Mouse (Mus musculus) ES-Bruce4 (cell line): ENCODE results near the gene Zfp955a. TPM values are rescaled to one million over a fixed set of nuclear protein-coding genes. Genes with fewer than 3 reads are reported as not detected.
"Not testable (repeated sequence)": the region's sequence is repeated elsewhere in the genome, so short reads cannot be mapped to it uniquely, and the experiment has no call there.

ENCODE experiments used
- H3K27ac ChIP-seq: 2 replicates; pipeline ENCODE4 v1.5.1; 2012; ENCODE audit warnings: low read length, inconsistent platforms; ENCODE audit not compliant: insufficient read depth
- H3K27me3 ChIP-seq: 2 replicates; pipeline ENCODE4 v1.6.1; 2012; ENCODE audit warnings: mild to moderate bottlenecking, low read length, inconsistent platforms; ENCODE audit not compliant: control insufficient read depth, poor library complexity, insufficient read depth, severe bottlenecking
- H3K36me3 ChIP-seq: 2 replicates; pipeline ENCODE4 v1.6.1; 2012; ENCODE audit warnings: inconsistent platforms, mild to moderate bottlenecking, low read length, moderate library complexity; ENCODE audit not compliant: control insufficient read depth, poor library complexity, insufficient read depth, severe bottlenecking
- H3K4me1 ChIP-seq: one replicate; pipeline ENCODE4 v1.8.1; 2011; ENCODE audit warnings: low read length; ENCODE audit not compliant: control insufficient read depth, insufficient read depth
- H3K4me3 ChIP-seq: 2 replicates; pipeline ENCODE4 v1.5.1; 2011; ENCODE audit warnings: low read depth, mild to moderate bottlenecking, low read length
- H3K9ac ChIP-seq: 2 replicates; pipeline ENCODE4 v1.6.1; 2012; ENCODE audit warnings: low read depth, mild to moderate bottlenecking, inconsistent platforms; ENCODE audit not compliant: poor library complexity, severe bottlenecking
- H3K9me3 ChIP-seq: replicated peaks from 2 replicates; pipeline ENCODE4 v1.6.1; 2012; ENCODE audit warnings: mild to moderate bottlenecking, low read length, inconsistent platforms; ENCODE audit not compliant: control insufficient read depth, poor library complexity, insufficient read depth, severe bottlenecking
- CTCF ChIP-seq: IDR thresholded peaks from one replicate; pipeline ENCODE4 v1.8.1; 2011; ENCODE audit warnings: low read depth, low read length
- EP300 ChIP-seq: IDR thresholded peaks from 2 replicates; pipeline ENCODE4 v1.6.1; 2011; ENCODE audit warnings: low read depth, low read length; ENCODE audit not compliant: insufficient read depth
- POLR2A ChIP-seq: IDR thresholded peaks from one replicate; pipeline ENCODE4 v1.8.1; 2011; ENCODE audit warnings: low read length; ENCODE audit not compliant: insufficient read depth
- polyA plus RNA-seq: library from polyadenylated mRNA; stranded (reverse); fragments of >200 nt; gene quantifications from 2 replicates; pipeline ENCODE4 v1.2.4, GENCODE M21; 2011; ENCODE audit warnings: low read depth; ENCODE audit not compliant: missing spikeins, insufficient read depth, insufficient read length

The Zfp955a gene
- polyA plus RNA-seq, 1 experiment = 13.8 TPM

GRCm38 (mm10) chr17:33221590-33221989 is 33.4 kb downstream of the Zfp955a start, which contains the start of gene Olfr1564:
Gene Olfr1564 (minus strand): TSS chr17:33221690.
- Histone ChIP-seq H3K4me3 (no peak within 1 kb of the TSS), H3K36me3 (no peaks in the 10 kb centered on the region), H3K4me1 (no peaks in the 10 kb centered on the region), H3K27me3 (no peaks in the 10 kb centered on the region), H3K9ac (no peak within 1 kb of the TSS), H3K9me3 (no peaks in the 10 kb centered on the region), H3K27ac (no peak within 1 kb of the TSS)
- TF ChIP-seq EP300 (no peak), CTCF (no peak), POLR2A (no peak)

- H3K9ac ChIP-seq, H3K27me3 ChIP-seq, H3K27ac ChIP-seq, H3K9me3 ChIP-seq, H3K4me3 ChIP-seq, H3K4me1 ChIP-seq, H3K36me3 ChIP-seq: not testable (repeated sequence)
Measured at GRCm38 (mm10) chr17:33191002-33191401, 63.9 kb downstream of the Zfp955a start, which contains the start of gene Olfr239. Gene Olfr239 (plus strand): TSS chr17:33191302.

Other genes starting within 250 kb of the Zfp955a start
- gene Zfp763, start 221.7 kb downstream of the Zfp955a start, polyA plus RNA-seq = 9.5 and 10.5 TPM in 2 replicates
- not detected in 2 replicates for gene 4921501E09Rik, start 187.1 kb downstream of the Zfp955a start, polyA plus RNA-seq
- gene Zfp563, start 165.8 kb downstream of the Zfp955a start, polyA plus RNA-seq = 5.0 and 5.5 TPM in 2 replicates
- gene Morc2b, start 115.5 kb downstream of the Zfp955a start, polyA plus RNA-seq = 0.21 and 0.23 TPM in 2 replicates
- not detected in 2 replicates for gene Olfr55, start 86.7 kb downstream of the Zfp955a start, polyA plus RNA-seq
- gene Olfr239, start 63.8 kb downstream of the Zfp955a start, polyA plus RNA-seq = not detected in 2 replicates
- gene Olfr1564, start 33.5 kb downstream of the Zfp955a start, polyA plus RNA-seq = 0.43 and 0.52 TPM in 2 replicates
- not detected in 2 replicates for gene Olfr63, start 9.5 kb upstream of the Zfp955a start, polyA plus RNA-seq
- gene Zfp955b, start 34.4 kb upstream of the Zfp955a start, polyA plus RNA-seq = 9.3 and 14.8 TPM in 2 replicates
- 21.8 and 23.8 TPM in 2 replicates for gene Zfp81, start 103.7 kb upstream of the Zfp955a start, polyA plus RNA-seq
- 14.9 and 19.0 TPM in 2 replicates for gene Zfp101, start 139.5 kb upstream of the Zfp955a start, polyA plus RNA-seq
- not detected in 2 replicates for gene Actl9, start 177.8 kb upstream of the Zfp955a start, polyA plus RNA-seq